In the genomic region with DNA sequence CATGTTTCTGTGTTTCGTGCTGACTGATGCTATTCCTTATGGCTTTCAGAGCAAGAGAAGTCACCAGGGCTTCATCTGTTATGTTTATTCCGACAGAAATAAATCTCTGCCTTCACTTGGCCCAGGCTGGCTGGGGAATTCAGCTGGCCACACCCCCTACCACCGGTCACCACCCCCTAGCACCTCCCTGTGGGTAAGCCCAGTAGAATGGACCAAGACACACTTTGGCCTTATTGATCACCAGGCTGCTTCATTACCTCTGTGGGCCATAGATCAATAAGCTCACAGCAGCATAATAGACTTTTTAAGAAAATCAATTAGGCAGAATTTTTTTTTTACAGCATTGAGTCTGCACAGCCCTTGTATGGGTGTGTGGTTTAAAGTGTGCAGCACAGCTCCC, we compare ENCODE assay signal across 9 mouse cellular contexts. TPM values are rescaled to one million over a fixed set of nuclear protein-coding genes. Genes with fewer than 3 reads are reported as not detected.
DNase-seq lines count a peak whose midpoint lies in the region; ATAC-seq lines count a peak whose summit lies in the region.
"Had no signal": no experiment of that assay in that cellular context is flagged by ENCODE, and none has a peak within 500 bp of the region (broad histone marks: within the 10 kb centered on the region; RNA-seq: fewer than 3 reads in every experiment).

No protein-coding gene starts in this region.

- H3K27ac ChIP-seq in limb, embryonic 11.5 days (replicated peaks; ENCODE audit: low read depth, low read length) = no peak overlapping the region
- H3K27ac ChIP-seq in stomach, embryonic 15.5 days = peak overlapping the region; percentile 61; the same call in 1 of the 2 replicates

- H3K9ac ChIP-seq in limb, embryonic 11.5 days (ENCODE audit: low read length) = no peak overlapping the region
- no peak overlapping the region for H3K9ac ChIP-seq in stomach, embryonic 15.5 days

- no peak overlapping the region for H3K4me3 ChIP-seq in limb, embryonic 11.5 days (ENCODE audit: low read depth, low read length)
- no peak overlapping the region for H3K4me3 ChIP-seq in stomach, embryonic 15.5 days (replicated peaks)
- H3K4me3 ChIP-seq: erythroblast, embryonic 14.5 days had no signal

- H3K36me3 ChIP-seq in limb, embryonic 11.5 days (ENCODE audit: control insufficient read depth, insufficient read depth, low read length) = no peaks in the 10 kb centered on the region
- no peaks in the 10 kb centered on the region for H3K36me3 ChIP-seq in stomach, embryonic 15.5 days

- H3K4me1 ChIP-seq in limb, embryonic 11.5 days (ENCODE audit: control insufficient read depth, insufficient read depth, low read length) = peaks cover 26% of the 10 kb centered on the region
- H3K4me1 ChIP-seq in stomach, embryonic 15.5 days = peaks cover 32% of the 10 kb centered on the region

- ATAC-seq in limb, embryonic 11.5 days (ENCODE audit: insufficient number of reproducible peaks, low FRiP score, low TSS enrichment, low read depth) = no peak
- ATAC-seq in stomach, embryonic 15.5 days (ENCODE audit: insufficient read depth, low FRiP score, low read depth) = no peak

- 14% methylated on average over 3 of the region's 3 CpGs for WGBS in limb, embryonic 11.5 days
- 5% methylated on average over 3 of the region's 3 CpGs for WGBS in stomach, embryonic 15.5 days

- peak overlapping the region; percentile 2; the same call in 1 of the 2 replicates for H3K4me2 ChIP-seq in limb, embryonic 11.5 days (ENCODE audit: low read depth, severe bottlenecking)
- H3K4me2 ChIP-seq in stomach, embryonic 15.5 days = peak overlapping the region; percentile 43

- H3K27me3 ChIP-seq in limb, embryonic 11.5 days (ENCODE audit: control insufficient read depth, insufficient read depth, low read length) = peaks cover 22% of the 10 kb centered on the region
- H3K27me3 ChIP-seq in stomach, embryonic 15.5 days (replicated peaks) = 0 out of 2 replicates have a peak, but pooled peaks cover 7% of the 10 kb centered on the region

- peak; percentile 63 for DNase-seq in adrenal gland, adult 2 months
- DNase-seq in adrenal gland, postnatal 4 days (ENCODE audit: low spot score in 2 of 2) = no peak
- DNase-seq in lung, postnatal 10 days = peak; percentile 61
- no peak for DNase-seq in lung, postnatal 25 days (ENCODE audit: low spot score)
- DNase-seq in limb, embryonic 11.5 days (ENCODE audit: low spot score) = no peak
- no peak for DNase-seq in right cerebral cortex, postnatal 14 days
- no peak for DNase-seq in left cerebral cortex, adult 8-10 months (ENCODE audit: low spot score in 2 of 2)

- no peaks in the 10 kb centered on the region for H3K9me3 ChIP-seq in limb, embryonic 11.5 days (ENCODE audit: control insufficient read depth, low read length)
- H3K9me3 ChIP-seq in stomach, embryonic 15.5 days = no peaks in the 10 kb centered on the region

RNA-seq across cellular contexts. Expression of a gene that starts 35.9 kb away (rescaled TPM):
- 10 to 100 TPM; 21.1 to 24.6 TPM for total RNA-seq in adrenal gland, adult 2 months (2021)
- 17.0 and 17.1 TPM in 2 replicates for polyA plus RNA-seq in adrenal gland, adult 2 months (2012; rRNA removed)
- total RNA-seq in adrenal gland, postnatal 4 days (2021) = 10 to 100 TPM; 28.4 to 29.9 TPM
- 16.1 and 16.5 TPM in 2 replicates for polyA plus RNA-seq in limb, embryonic 11.5 days (2014; fragmentation: Nextera tagmentation; extraction: Ambion mirVana)
- polyA plus RNA-seq in stomach, embryonic 15.5 days (2015; fragmentation: Nextera tagmentation; extraction: Ambion mirVana) = 11.6 and 12.2 TPM in 2 replicates
- 10 to 100 TPM; 54.0 to 61.3 (median 57.8) TPM for total RNA-seq in left cerebral cortex, adult 8-10 months (2022)

Comparison
In these comparisons a context has a peak if more than half of its experiments do, and no peak if none do; other contexts are left out.
1. DNase-seq: peak in adrenal gland, adult 2 months (single experiment) and lung, postnatal 10 days (single experiment); none in adrenal gland, postnatal 4 days (0 of 2), lung, postnatal 25 days (single experiment), limb, embryonic 11.5 days (single experiment), right cerebral cortex, postnatal 14 days (single experiment) and left cerebral cortex, adult 8-10 months (0 of 2).